Comparison of ENCODE assay signal across 20 mouse cellular contexts in genomic region chr6:134753858-134754257, GRCm38 (mm10). TPM values are rescaled to one million over a fixed set of nuclear protein-coding genes. Genes with fewer than 3 reads are reported as not detected.
DNase-seq lines count a peak whose midpoint lies in the region; ATAC-seq and TF ChIP-seq lines count a peak whose summit lies in the region.
"Had no signal": no experiment of that assay in that cellular context is flagged by ENCODE, and none has a peak within 500 bp of the region (broad histone marks: within the 10 kb centered on the region; RNA-seq: fewer than 3 reads in every experiment).

No protein-coding gene starts in this region.

- TF ChIP-seq EP300 in MEL (IDR thresholded peaks at IDR 0.05; ENCODE audit: low read depth in 1 of 2, low read length in 2 of 2): no peak

- H3K9me3 ChIP-seq in heart, embryonic 10.5 days: no peaks in the 10 kb centered on the region
- H3K9me3 ChIP-seq in intestine, embryonic 15.5 days: no peaks in the 10 kb centered on the region
- no peaks in the 10 kb centered on the region for H3K9me3 ChIP-seq in intestine, postnatal 0 days (ENCODE audit: control insufficient read depth)
- H3K9me3 ChIP-seq in MEL (replicated peaks; ENCODE audit: insufficient read depth, low read length): no peaks in the 10 kb centered on the region
- no peaks in the 10 kb centered on the region for H3K9me3 ChIP-seq in liver, embryonic 15.5 days (replicated peaks)
- H3K9me3 ChIP-seq in hindbrain, postnatal 0 days (ENCODE audit: low read length): no peaks in the 10 kb centered on the region
- H3K9me3 ChIP-seq: forebrain, embryonic 13.5 days; hindbrain, embryonic 13.5 days; lung, embryonic 15.5 days; midbrain, embryonic 15.5 days had no signal

- 57% methylated on average over 11 of the region's 11 CpGs for WGBS in heart, embryonic 10.5 days
- WGBS in intestine, embryonic 15.5 days: 92% methylated on average over 11 of the region's 11 CpGs
- 94% methylated on average over 11 of the region's 11 CpGs for WGBS in intestine, postnatal 0 days
- WGBS in liver, embryonic 15.5 days (ENCODE audit: insufficient replicate concordance): 69% methylated on average over 11 of the region's 11 CpGs
- 91% methylated on average over 11 of the region's 11 CpGs for WGBS in hindbrain, postnatal 0 days

- no peak for TF ChIP-seq CTCF in intestine, postnatal 0 days (IDR thresholded peaks at IDR 0.05; ENCODE audit: low read depth)
- TF ChIP-seq CTCF in MEL (IDR thresholded peaks at IDR 0.05 in 2 of 3, conservative IDR thresholded peaks at IDR 0.05 in 1 of 3; ENCODE audit: control insufficient read depth in 1 of 3, insufficient read depth in 1 of 3, low read depth in 2 of 3, low read length in 3 of 3, poor library complexity in 1 of 3, severe bottlenecking in 1 of 3): no peak
- no peak for TF ChIP-seq CTCF in hindbrain, postnatal 0 days (IDR thresholded peaks at IDR 0.05; ENCODE audit: low read depth)

- no peaks in the 10 kb centered on the region for H3K79me2 ChIP-seq in MEL (ENCODE audit: control insufficient read depth, insufficient read depth, low read length, poor library complexity)

- TF ChIP-seq RAD21 in MEL (IDR thresholded peaks at IDR 0.05; ENCODE audit: low read depth, low read length): no peak

- peaks cover 5% of the 10 kb centered on the region; the same call in 1 of the 2 replicates for H3K4me1 ChIP-seq in heart, embryonic 10.5 days
- no peaks in the 10 kb centered on the region for H3K4me1 ChIP-seq in intestine, embryonic 15.5 days (replicated peaks)
- peaks cover 8% of the 10 kb centered on the region; the same call in 1 of the 2 replicates for H3K4me1 ChIP-seq in intestine, postnatal 0 days (replicated peaks; ENCODE audit: control insufficient read depth, insufficient read depth, low read length)
- peaks cover 0 to 2% of the 10 kb centered on the region in 2 experiments; a peak in 1 of 4 replicates for H3K4me1 ChIP-seq in MEL (ENCODE audit: control insufficient read depth in 1 of 2, insufficient read depth in 2 of 2, low read length in 2 of 2)
- peaks cover 13% of the 10 kb centered on the region for H3K4me1 ChIP-seq in liver, embryonic 15.5 days (replicated peaks)
- no peaks in the 10 kb centered on the region for H3K4me1 ChIP-seq in hindbrain, postnatal 0 days (ENCODE audit: insufficient read depth, low read length)
- H3K4me1 ChIP-seq: forebrain, embryonic 13.5 days; hindbrain, embryonic 13.5 days; lung, embryonic 15.5 days; midbrain, embryonic 15.5 days had no signal

- H3K27me3 ChIP-seq in heart, embryonic 10.5 days (ENCODE audit: insufficient read depth, poor library complexity, severe bottlenecking): no peaks in the 10 kb centered on the region
- no peaks in the 10 kb centered on the region for H3K27me3 ChIP-seq in intestine, embryonic 15.5 days (replicated peaks)
- H3K27me3 ChIP-seq in intestine, postnatal 0 days (replicated peaks; ENCODE audit: control insufficient read depth, insufficient read depth, low read length): no peaks in the 10 kb centered on the region
- no peaks in the 10 kb centered on the region for H3K27me3 ChIP-seq in MEL (ENCODE audit: control insufficient read depth in 1 of 2, insufficient read depth in 2 of 2, low read length in 2 of 2)
- H3K27me3 ChIP-seq in liver, embryonic 15.5 days: no peaks in the 10 kb centered on the region
- no peaks in the 10 kb centered on the region for H3K27me3 ChIP-seq in hindbrain, postnatal 0 days (ENCODE audit: insufficient read depth, low read length)
- H3K27me3 ChIP-seq: forebrain, embryonic 13.5 days; hindbrain, embryonic 13.5 days; lung, embryonic 15.5 days; midbrain, embryonic 15.5 days had no signal

- ATAC-seq in intestine, embryonic 15.5 days: peak; percentile 15; the same call in 1 of the 2 replicates
- ATAC-seq in intestine, postnatal 0 days: no peak
- 0 out of 2 replicates have a peak, but pooled peaks have one; percentile 40 for ATAC-seq in liver, embryonic 15.5 days (ENCODE audit: insufficient read depth)
- ATAC-seq in hindbrain, postnatal 0 days: no peak
- ATAC-seq: forebrain, embryonic 13.5 days; midbrain, embryonic 15.5 days had no signal

- peak overlapping the region; percentile 74 for H3K27ac ChIP-seq in heart, embryonic 10.5 days
- no peak overlapping the region for H3K27ac ChIP-seq in intestine, embryonic 15.5 days
- no peak overlapping the region for H3K27ac ChIP-seq in intestine, postnatal 0 days (ENCODE audit: low read depth, low read length)
- no peak overlapping the region for H3K27ac ChIP-seq in MEL (ENCODE audit: control insufficient read depth, low read depth, low read length)
- no peak overlapping the region for H3K27ac ChIP-seq in liver, embryonic 15.5 days (replicated peaks)
- H3K27ac ChIP-seq in hindbrain, postnatal 0 days: no peak overlapping the region
- H3K27ac ChIP-seq: forebrain, embryonic 13.5 days; hindbrain, embryonic 13.5 days; kidney, postnatal 0 days; left cerebral cortex, adult 2 months; lung, embryonic 15.5 days; macrophage; midbrain, embryonic 15.5 days had no signal

- TF ChIP-seq POLR2A in MEL (IDR thresholded peaks at IDR 0.05; ENCODE audit: control insufficient read depth in 1 of 2, insufficient read depth in 1 of 2, low read depth in 1 of 2, low read length in 2 of 2, poor library complexity in 1 of 2): no peak

- no peak for DNase-seq in heart, embryonic 10.5 days (ENCODE audit: low spot score)
- DNase-seq in heart, adult 11 months: no peak
- DNase-seq in MEL (ENCODE audit: low read depth, low spot score): peak; percentile 8
- no peak for DNase-seq in hindbrain, postnatal 0 days (ENCODE audit: low spot score)
- no peak for DNase-seq in layer of hippocampus, postnatal 25 days (ENCODE audit: extremely low spot score in 1 of 2, low spot score in 1 of 2)
- DNase-seq: adrenal gland, adult 2 months; cerebellum, postnatal 10 days; embryo, embryonic 11 days; right cerebral cortex, adult 18-20 months; thymus, postnatal 4 days had no signal

- peak overlapping the region; percentile 32 for H3K4me3 ChIP-seq in heart, embryonic 10.5 days
- no peak overlapping the region for H3K4me3 ChIP-seq in intestine, embryonic 15.5 days (replicated peaks)
- no peak overlapping the region for H3K4me3 ChIP-seq in intestine, postnatal 0 days (ENCODE audit: low read depth, low read length)
- H3K4me3 ChIP-seq in MEL (ENCODE audit: control insufficient read depth in 1 of 2, insufficient read depth in 1 of 2, low read depth in 2 of 2, low read length in 2 of 2): no peak overlapping the region
- no peak overlapping the region for H3K4me3 ChIP-seq in liver, embryonic 15.5 days (replicated peaks)
- H3K4me3 ChIP-seq in hindbrain, postnatal 0 days (ENCODE audit: low read length): no peak overlapping the region
- H3K4me3 ChIP-seq: forebrain, embryonic 13.5 days; hindbrain, embryonic 13.5 days; left cerebral cortex, adult 2 months; lung, embryonic 15.5 days; midbrain, embryonic 15.5 days had no signal

- H3K9ac ChIP-seq in intestine, embryonic 15.5 days: no peak overlapping the region
- no peak overlapping the region for H3K9ac ChIP-seq in intestine, postnatal 0 days (ENCODE audit: low read depth, low read length)
- no peak overlapping the region for H3K9ac ChIP-seq in MEL (ENCODE audit: control insufficient read depth, low read depth, low read length, poor library complexity, severe bottlenecking)
- no peak overlapping the region for H3K9ac ChIP-seq in liver, embryonic 15.5 days
- no peak overlapping the region for H3K9ac ChIP-seq in hindbrain, postnatal 0 days (replicated peaks; ENCODE audit: low read length)
- H3K9ac ChIP-seq: forebrain, embryonic 13.5 days; hindbrain, embryonic 13.5 days; lung, embryonic 15.5 days; midbrain, embryonic 15.5 days had no signal

- H3K4me2 ChIP-seq in intestine, embryonic 15.5 days (replicated peaks): no peak overlapping the region
- no peak overlapping the region for H3K4me2 ChIP-seq in intestine, postnatal 0 days (replicated peaks; ENCODE audit: low read depth)
- H3K4me2 ChIP-seq in liver, embryonic 15.5 days: no peak overlapping the region
- no peak overlapping the region for H3K4me2 ChIP-seq in hindbrain, postnatal 0 days (ENCODE audit: low read depth, low read length)
- H3K4me2 ChIP-seq: forebrain, embryonic 13.5 days; hindbrain, embryonic 13.5 days; lung, embryonic 15.5 days; midbrain, embryonic 15.5 days had no signal

- peaks cover 48% of the 10 kb centered on the region for H3K36me3 ChIP-seq in heart, embryonic 10.5 days
- H3K36me3 ChIP-seq in intestine, embryonic 15.5 days: peaks cover 7% of the 10 kb centered on the region; the same call in 1 of the 2 replicates
- peaks cover 26% of the 10 kb centered on the region for H3K36me3 ChIP-seq in intestine, postnatal 0 days (ENCODE audit: control insufficient read depth, insufficient read depth)
- peaks cover 0 to 5% of the 10 kb centered on the region in 2 experiments; a peak in 3 of 4 replicates for H3K36me3 ChIP-seq in MEL (ENCODE audit: control insufficient read depth in 1 of 2, insufficient read depth in 2 of 2, low read length in 2 of 2)
- H3K36me3 ChIP-seq in liver, embryonic 15.5 days (replicated peaks): peaks cover 14% of the 10 kb centered on the region
- no peaks in the 10 kb centered on the region for H3K36me3 ChIP-seq in hindbrain, postnatal 0 days (ENCODE audit: insufficient read depth, low read length)
- H3K36me3 ChIP-seq: hindbrain, embryonic 13.5 days; midbrain, embryonic 15.5 days had no signal

TF ChIP-seq in MEL, 35 proteins besides CTCF, POLR2A, EP300 and RAD21 (continues in another document):
- TF ChIP-seq CHD1 (IDR thresholded peaks at IDR 0.05; ENCODE audit: low read depth, low read length): no peak
- no peak for TF ChIP-seq GATA1 (IDR thresholded peaks at IDR 0.05; ENCODE audit: low read depth, low read length)
- no peak for TF ChIP-seq ZC3H11A (IDR thresholded peaks at IDR 0.05; ENCODE audit: low read depth, low read length)
- no peak for TF ChIP-seq MYC (IDR thresholded peaks at IDR 0.05; ENCODE audit: low read depth, low read length)
- no peak for TF ChIP-seq MXI1 (IDR thresholded peaks at IDR 0.05; ENCODE audit: low read depth, low read length)
- no peak for TF ChIP-seq POLR2AphosphoS2 (IDR thresholded peaks at IDR 0.05; ENCODE audit: low read length)
- TF ChIP-seq UBTF (IDR thresholded peaks at IDR 0.05; ENCODE audit: borderline replicate concordance, insufficient read depth, low read depth, low read length): no peak

RNA-seq across cellular contexts. Expression of gene Dusp16, which starts 38.6 kb away (rescaled TPM):
- polyA plus RNA-seq in heart, embryonic 10.5 days (2016; fragmentation: Nextera tagmentation; extraction: Ambion mirVana): 13.2 and 16.7 TPM in 2 replicates
- polyA plus RNA-seq in intestine, embryonic 15.5 days (2015; fragmentation: Nextera tagmentation; extraction: Ambion mirVana): 13.0 and 13.9 TPM in 2 replicates
- polyA plus RNA-seq in intestine, postnatal 0 days (2015; fragmentation: Nextera tagmentation; extraction: Ambion mirVana): 6.7 and 8.4 TPM in 2 replicates
- 1.9 and 2.2 TPM in 2 replicates for total RNA-seq in MEL (2012; rRNA removed)
- 1 to 10 TPM in 1 of 2 experiments, not detected in 1; 6.9 TPM for polyA plus RNA-seq in MEL (2012; ENCODE audit: insufficient read depth in 1 of 2, insufficient read length in 2 of 2, low read depth in 1 of 2, low replicate concordance in 2 of 2, missing spikeins in 1 of 2)
- 5.1 TPM in 2 replicates for polyA plus RNA-seq in liver, embryonic 15.5 days (2015; fragmentation: Nextera tagmentation; extraction: Ambion mirVana)
- 6.3 and 7.8 TPM in 2 replicates for total RNA-seq in hindbrain, postnatal 0 days (2014; rRNA removed)
- polyA plus RNA-seq in hindbrain, postnatal 0 days (2015; fragmentation: Nextera tagmentation; extraction: Ambion mirVana): 4.1 and 4.5 TPM in 2 replicates
- total RNA-seq in layer of hippocampus, postnatal 25 days (2021): 10 to 100 TPM in 1 of 2 experiments, 1 to 10 TPM in 1; 8.9 to 10.4 TPM

Comparison
In these comparisons a context has a peak if more than half of its experiments do, and no peak if none do; other contexts are left out.
1. ATAC-seq: peak in intestine, embryonic 15.5 days (single experiment) and liver, embryonic 15.5 days (single experiment); none in intestine, postnatal 0 days (single experiment) and hindbrain, postnatal 0 days (single experiment).